Mouse (Mus musculus) intestine, embryonic 15.5 days (tissue): Measurements from ENCODE around the gene Rassf5. TPM values are rescaled to one million over a fixed set of nuclear protein-coding genes. Genes with fewer than 3 reads are reported as not detected.
A peak's percentile ranks its signal among the peaks of the same experiment; 100 is the strongest.
"Not testable (repeated sequence)": the region's sequence is repeated elsewhere in the genome, so short reads cannot be mapped to it uniquely, and the experiment has no call there.

Experiments
- ATAC-seq: fragments of 200-750 bp; cut with Nextera tagmentation; 2 replicates; pipeline ENCODE4 v1.8.0; 2017; ENCODE audit warnings: moderate TSS enrichment, moderate library complexity
- H3K27ac ChIP-seq: fragments of 300-500 bp; sonication (generic); 2 replicates; pipeline ENCODE4 v1.5.1; 2015; ENCODE audit warnings: mild to moderate bottlenecking, inconsistent platforms
- H3K27me3 ChIP-seq: fragments of 300-500 bp; sonication (generic); replicated peaks from 2 replicates; pipeline ENCODE4 v1.6.1; 2015; ENCODE audit warnings: inconsistent platforms
- H3K36me3 ChIP-seq: fragments of 300-500 bp; sonication (generic); 2 replicates; pipeline ENCODE4 v1.6.1; 2015; ENCODE audit warnings: inconsistent platforms
- H3K4me1 ChIP-seq: fragments of 300-500 bp; sonication (generic); replicated peaks from 2 replicates; pipeline ENCODE4 v1.6.1; 2015; ENCODE audit warnings: inconsistent platforms
- H3K4me2 ChIP-seq: fragments of 300-500 bp; sonication (generic); replicated peaks from 2 replicates; pipeline ENCODE4 v1.6.1; 2015; ENCODE audit warnings: mild to moderate bottlenecking, inconsistent platforms
- H3K4me3 ChIP-seq: fragments of 300-500 bp; sonication (generic); replicated peaks from 2 replicates; pipeline ENCODE4 v1.5.1; 2015; ENCODE audit warnings: inconsistent platforms
- H3K9ac ChIP-seq: fragments of 300-500 bp; sonication (generic); 2 replicates; pipeline ENCODE4 v1.6.1; 2015; ENCODE audit warnings: inconsistent platforms
- H3K9me3 ChIP-seq: fragments of 300-500 bp; sonication (generic); 2 replicates; pipeline ENCODE4 v1.6.1; 2016; ENCODE audit warnings: inconsistent platforms
- WGBS: fragments of 180-500 bp; shearing (Covaris S2); methylation state at CpG from one replicate; pipeline ENCODE4 v1.1.7; 2015; 5-methylcytosine and 5-hydroxymethylcytosine counted together
- polyA plus RNA-seq: library from polyadenylated mRNA; unstranded; fragments of >200 nt; fragmentation: Nextera tagmentation; extraction: Ambion mirVana; gene quantifications from 2 replicates; pipeline ENCODE4 v1.2.1, GENCODE M21; 2015

The Rassf5 gene
- polyA plus RNA-seq, 1 experiment from 2014 or later = 2.8 TPM

DNA sequence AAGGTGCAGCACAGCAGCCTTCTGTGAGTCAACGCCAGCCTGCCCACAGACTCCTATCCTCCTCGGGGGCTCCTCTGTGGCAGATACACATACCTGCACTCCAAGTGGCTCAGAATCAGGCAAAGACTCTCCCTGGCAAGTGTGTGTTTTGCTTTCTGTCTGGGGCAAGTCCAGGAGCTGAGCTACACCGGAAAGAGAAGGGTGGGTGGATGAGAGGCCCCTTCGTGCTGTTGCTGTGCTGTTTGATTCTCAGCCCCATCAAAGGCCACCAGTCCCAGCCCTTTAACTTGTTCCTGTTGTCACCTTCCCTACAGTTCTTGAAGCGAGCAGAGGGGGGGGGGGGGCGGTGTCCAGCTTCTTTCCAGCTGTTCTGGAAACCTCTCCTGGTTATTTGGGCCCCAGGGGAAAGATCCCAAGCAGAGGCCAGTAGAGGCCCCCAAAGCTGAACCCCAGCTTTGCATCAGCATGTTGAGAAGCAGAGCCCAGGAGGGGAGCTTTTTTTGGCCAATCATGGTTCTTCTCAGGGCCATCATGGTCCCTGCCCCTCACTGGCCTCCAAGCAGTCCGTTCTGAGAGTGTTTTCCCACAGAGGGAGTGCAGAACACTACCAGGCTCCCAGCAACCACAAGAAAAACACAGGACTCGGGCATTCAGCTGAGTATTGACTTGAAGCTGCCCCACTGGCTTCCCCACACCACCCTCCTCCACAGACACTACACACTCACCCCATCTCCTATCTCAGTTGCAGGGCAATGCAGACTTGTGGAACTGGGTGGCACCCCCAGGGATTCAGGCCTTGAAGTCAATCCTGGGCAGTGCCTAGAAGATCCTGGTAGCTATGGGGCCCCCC, 33.8 kb upstream of the Rassf5 start:
- no peaks in the 10 kb centered on the region for H3K36me3 ChIP-seq
- no peaks in the 10 kb centered on the region for H3K9me3 ChIP-seq
- no peaks in the 10 kb centered on the region for H3K27me3 ChIP-seq
- H3K27ac ChIP-seq = peak overlapping the region; percentile 57
- peaks cover 26% of the 10 kb centered on the region for H3K4me1 ChIP-seq
- peak overlapping the region; percentile 46 for H3K9ac ChIP-seq
- peak overlapping the region; percentile 41 for H3K4me3 ChIP-seq
- ATAC-seq = 0 out of 2 replicates have a peak, but pooled peaks have one; percentile 0
- peak overlapping the region; percentile 74 for H3K4me2 ChIP-seq
- WGBS = 38% methylated on average over 8 of the region's 8 CpGs

DNA sequence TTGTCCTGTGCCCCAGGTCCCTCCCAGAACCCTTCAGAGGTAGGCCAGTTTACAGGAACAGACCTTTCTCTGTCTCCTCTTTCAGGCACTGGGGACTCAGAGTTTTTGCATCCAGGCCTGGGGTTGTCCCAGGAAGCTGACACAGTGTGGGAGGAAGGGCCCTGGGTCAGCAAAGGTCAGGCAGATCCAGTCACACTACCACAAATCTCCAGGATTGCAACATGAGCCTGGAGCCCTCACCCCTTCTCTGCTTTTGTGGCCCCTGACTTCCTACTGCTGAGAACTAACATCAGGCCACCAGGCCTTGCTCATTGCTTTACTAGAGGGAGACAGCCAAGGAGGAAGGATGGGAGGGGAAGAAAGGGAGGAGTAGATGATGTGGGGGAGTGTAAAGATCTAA, 31.8 kb upstream of the Rassf5 start:
- H3K9ac ChIP-seq = no peak overlapping the region
- no peak for ATAC-seq
- H3K36me3 ChIP-seq = no peaks in the 10 kb centered on the region
- no peaks in the 10 kb centered on the region for H3K9me3 ChIP-seq
- no peaks in the 10 kb centered on the region for H3K27me3 ChIP-seq
- no peak overlapping the region for H3K4me3 ChIP-seq
- no peak overlapping the region for H3K27ac ChIP-seq
- peaks cover 23% of the 10 kb centered on the region for H3K4me1 ChIP-seq
- H3K4me2 ChIP-seq = no peak overlapping the region

DNA sequence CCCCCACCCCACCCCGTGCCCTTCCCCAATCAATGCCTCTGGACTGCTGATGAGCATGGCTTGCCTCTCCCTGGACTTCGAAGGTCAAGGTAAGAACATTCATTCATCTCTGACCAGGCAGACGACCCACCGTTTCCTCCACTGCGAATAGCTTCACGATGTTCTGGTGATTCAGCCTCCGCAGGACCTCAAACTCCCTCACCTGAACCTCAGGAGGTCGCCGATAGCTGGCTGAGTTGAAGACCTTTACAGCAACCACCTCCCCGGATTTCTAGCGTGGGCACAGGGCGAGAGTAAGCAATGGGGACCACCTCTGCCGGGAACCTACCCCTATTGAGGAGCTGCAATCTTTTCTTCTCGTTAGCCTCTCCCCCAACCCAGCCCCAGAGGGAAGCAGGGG, 30.5 kb upstream of the Rassf5 start:
- Histone ChIP-seq H3K4me1 (peaks cover 23% of the 10 kb centered on the region), H3K4me3 (no peak overlapping the region), H3K4me2 (0 out of 2 replicates have a peak overlapping the region, but pooled peaks have one; percentile 52), H3K9ac (no peak overlapping the region), H3K36me3 (no peaks in the 10 kb centered on the region), H3K9me3 (no peaks in the 10 kb centered on the region), H3K27me3 (no peaks in the 10 kb centered on the region), H3K27ac (no peak overlapping the region)
- WGBS = 73% methylated on average over 14 of the region's 14 CpGs
- ATAC-seq = no peak

DNA sequence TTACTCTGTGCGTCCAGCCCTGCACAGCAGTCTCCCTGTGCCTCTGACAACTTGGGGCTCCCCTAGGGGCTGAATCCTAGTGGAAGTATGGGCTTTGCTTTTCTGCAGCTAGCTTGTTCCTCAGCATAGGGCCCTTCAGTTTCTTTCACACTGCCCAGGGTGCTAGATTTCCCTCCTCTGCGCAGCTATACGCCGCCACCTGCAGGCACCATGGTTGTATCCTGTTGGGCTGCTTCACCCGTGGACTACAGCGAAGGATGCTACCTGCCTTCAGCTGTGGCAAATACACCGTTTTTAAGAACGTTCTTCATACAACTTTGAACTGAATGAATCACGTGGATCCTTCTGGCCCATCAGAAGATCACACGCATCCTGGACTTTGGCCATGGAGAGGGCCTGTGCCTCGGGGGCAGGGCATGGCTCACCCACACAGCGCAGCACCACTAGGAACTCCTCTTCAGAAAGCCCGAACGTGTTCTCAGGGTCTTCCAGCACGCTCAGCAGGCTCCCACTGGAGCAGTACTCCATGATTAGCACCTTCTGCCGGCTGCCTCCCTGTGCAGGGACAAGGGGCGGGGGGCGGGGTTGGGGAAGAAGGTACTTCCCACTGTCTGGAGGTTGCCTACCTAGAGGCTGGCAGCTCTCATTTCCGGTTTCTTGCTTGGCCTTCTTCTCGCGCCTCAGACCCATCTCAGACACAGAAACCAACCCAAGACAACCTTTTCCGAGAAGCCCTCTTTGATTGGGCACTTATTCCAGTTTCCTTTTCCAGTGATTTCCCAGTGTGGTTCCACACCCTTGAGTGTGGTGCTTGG, 29.9 kb upstream of the Rassf5 start:
- Histone ChIP-seq H3K27me3 (no peaks in the 10 kb centered on the region), H3K4me2 (peak overlapping the region; percentile 52), H3K36me3 (no peaks in the 10 kb centered on the region), H3K9me3 (no peaks in the 10 kb centered on the region), H3K4me3 (0 out of 2 replicates have a peak overlapping the region, but pooled peaks have one; percentile 15), H3K4me1 (peaks cover 25% of the 10 kb centered on the region), H3K27ac (peak overlapping the region; percentile 72), H3K9ac (no peak overlapping the region; the same call in 1 of the 2 replicates)
- ATAC-seq = peak; percentile 79
- WGBS = 35% methylated on average over 22 of the region's 22 CpGs

DNA sequence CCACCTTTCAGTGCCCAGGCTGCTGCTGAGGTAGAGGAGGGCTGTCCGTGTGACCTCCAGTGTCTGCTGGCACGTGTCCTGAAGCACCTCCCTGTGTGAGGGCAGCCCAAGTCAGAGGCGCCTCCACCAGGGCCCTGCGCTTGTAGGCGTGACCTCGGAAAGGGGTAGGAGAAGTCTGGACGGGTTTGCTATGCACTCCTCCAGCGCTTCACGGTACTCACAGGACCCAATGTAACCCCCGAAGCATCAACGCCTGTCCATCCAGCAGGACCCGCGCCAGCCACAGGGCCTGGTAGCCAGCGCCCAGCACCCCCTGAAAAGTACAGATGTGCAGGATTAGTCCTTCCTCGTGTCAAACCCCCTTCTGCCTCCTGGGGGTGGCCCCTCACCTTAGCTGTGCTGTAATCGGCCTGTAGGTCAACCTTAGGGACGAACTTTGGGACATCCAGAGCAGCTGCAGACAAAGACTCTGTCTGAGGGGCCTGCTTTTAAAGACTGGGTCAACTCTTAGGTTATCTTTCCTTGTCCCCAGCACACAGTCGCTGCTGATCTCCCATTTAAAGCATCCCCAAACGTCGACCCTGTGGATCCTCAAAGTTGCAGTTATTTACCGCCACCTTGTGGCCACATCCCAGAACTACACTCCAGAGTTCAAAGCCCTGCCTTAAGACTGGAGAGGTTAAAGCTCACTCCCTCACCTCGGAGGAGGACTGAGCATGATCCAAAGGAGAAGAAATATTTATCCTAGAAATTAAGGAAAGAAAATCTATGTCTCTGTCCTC, 24.9 kb upstream of the Rassf5 start:
- Histone ChIP-seq H3K4me2 (no peak overlapping the region), H3K27me3 (no peaks in the 10 kb centered on the region), H3K9ac (no peak overlapping the region), H3K4me3 (no peak overlapping the region), H3K4me1 (peaks cover 10% of the 10 kb centered on the region), H3K9me3 (no peaks in the 10 kb centered on the region), H3K27ac (no peak overlapping the region), H3K36me3 (no peaks in the 10 kb centered on the region)
- ATAC-seq = peak; percentile 60; the same call in 1 of the 2 replicates
- WGBS = 36% methylated on average over 22 of the region's 22 CpGs

DNA sequence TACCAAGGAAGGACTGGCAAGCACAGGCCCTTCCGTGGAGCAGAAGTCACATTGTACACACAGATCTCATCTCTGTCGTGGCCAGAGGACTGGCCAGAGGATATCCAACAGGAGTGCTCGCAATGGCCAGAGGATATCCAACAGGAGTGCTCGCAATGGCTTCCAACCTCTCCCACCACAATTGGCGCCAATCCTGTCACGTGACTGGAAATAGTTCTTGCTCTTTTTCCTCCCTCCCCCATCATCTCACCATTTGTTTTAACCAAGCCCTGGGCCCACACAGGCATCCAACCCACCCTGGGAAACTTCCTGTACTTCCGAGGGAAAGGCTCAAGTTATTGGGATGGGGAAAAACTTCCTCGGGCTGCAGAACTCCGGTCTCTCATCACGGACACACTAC, 23.7 kb upstream of the Rassf5 start:
- Histone ChIP-seq H3K9me3 (no peaks in the 10 kb centered on the region), H3K27me3 (no peaks in the 10 kb centered on the region), H3K27ac (no peak overlapping the region), H3K4me1 (0 out of 2 replicates have a peak, but pooled peaks cover 4% of the 10 kb centered on the region), H3K9ac (no peak overlapping the region), H3K4me2 (no peak overlapping the region), H3K4me3 (no peak overlapping the region), H3K36me3 (no peaks in the 10 kb centered on the region)
- whole genome bisulfite sequencing = 85% methylated on average over 10 of the region's 10 CpGs
- ATAC-seq = no peak

DNA sequence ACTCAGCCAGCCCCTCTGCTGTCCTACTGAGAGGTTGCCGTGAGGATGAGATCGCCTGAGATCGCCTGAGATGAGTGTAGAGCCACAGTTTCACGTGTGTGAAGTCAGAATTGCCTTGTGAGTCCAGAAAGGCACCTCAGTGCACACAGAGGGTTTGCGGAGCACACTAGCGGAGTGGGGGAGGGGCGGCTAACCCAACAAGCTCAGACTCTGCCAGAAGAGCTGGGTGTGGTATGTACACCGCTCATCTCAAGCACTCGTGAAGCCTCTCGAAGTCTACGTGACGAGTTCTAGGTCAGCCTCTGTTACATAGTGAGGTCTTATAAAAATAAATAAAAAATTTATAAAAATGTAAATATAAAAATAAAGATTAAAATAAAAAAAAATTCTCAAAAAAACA, 18.8 kb upstream of the Rassf5 start:
- no peak overlapping the region for H3K4me2 ChIP-seq
- H3K9me3 ChIP-seq = no peaks in the 10 kb centered on the region
- H3K36me3 ChIP-seq = no peaks in the 10 kb centered on the region
- no peak overlapping the region for H3K27ac ChIP-seq
- no peak for ATAC-seq
- H3K4me3 ChIP-seq = no peak overlapping the region
- 77% methylated on average over 12 of the region's 12 CpGs for WGBS
- H3K4me1 ChIP-seq = no peaks in the 10 kb centered on the region
- H3K9ac ChIP-seq = no peak overlapping the region
- H3K27me3 ChIP-seq = no peaks in the 10 kb centered on the region

DNA sequence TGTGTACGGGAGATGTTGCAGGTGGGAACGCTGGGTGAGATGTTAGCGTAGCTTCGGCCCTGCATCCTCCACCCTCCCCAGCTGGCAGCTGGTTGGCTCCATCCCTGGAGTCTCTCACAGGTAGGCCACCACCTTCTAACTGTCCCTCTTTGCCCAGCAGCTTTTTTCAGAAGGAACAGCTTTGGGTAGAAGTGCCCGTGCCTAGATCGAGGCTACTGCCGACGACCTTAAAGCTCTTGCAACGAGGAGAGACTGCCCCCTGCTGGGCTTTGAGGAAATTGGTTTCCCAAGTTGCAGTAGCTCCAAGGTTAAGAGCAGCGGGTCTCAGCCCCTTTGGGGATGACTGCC, 15.2 kb upstream of the Rassf5 start:
- no peak overlapping the region for H3K9ac ChIP-seq
- H3K27ac ChIP-seq = no peak overlapping the region
- peak; percentile 39; the same call in 1 of the 2 replicates for ATAC-seq
- H3K27me3 ChIP-seq = no peaks in the 10 kb centered on the region
- 29% methylated on average over 10 of the region's 10 CpGs for WGBS
- H3K4me1 ChIP-seq = no peaks in the 10 kb centered on the region
- H3K4me3 ChIP-seq = no peak overlapping the region
- H3K9me3 ChIP-seq = no peaks in the 10 kb centered on the region
- no peak overlapping the region for H3K4me2 ChIP-seq
- H3K36me3 ChIP-seq = no peaks in the 10 kb centered on the region

DNA sequence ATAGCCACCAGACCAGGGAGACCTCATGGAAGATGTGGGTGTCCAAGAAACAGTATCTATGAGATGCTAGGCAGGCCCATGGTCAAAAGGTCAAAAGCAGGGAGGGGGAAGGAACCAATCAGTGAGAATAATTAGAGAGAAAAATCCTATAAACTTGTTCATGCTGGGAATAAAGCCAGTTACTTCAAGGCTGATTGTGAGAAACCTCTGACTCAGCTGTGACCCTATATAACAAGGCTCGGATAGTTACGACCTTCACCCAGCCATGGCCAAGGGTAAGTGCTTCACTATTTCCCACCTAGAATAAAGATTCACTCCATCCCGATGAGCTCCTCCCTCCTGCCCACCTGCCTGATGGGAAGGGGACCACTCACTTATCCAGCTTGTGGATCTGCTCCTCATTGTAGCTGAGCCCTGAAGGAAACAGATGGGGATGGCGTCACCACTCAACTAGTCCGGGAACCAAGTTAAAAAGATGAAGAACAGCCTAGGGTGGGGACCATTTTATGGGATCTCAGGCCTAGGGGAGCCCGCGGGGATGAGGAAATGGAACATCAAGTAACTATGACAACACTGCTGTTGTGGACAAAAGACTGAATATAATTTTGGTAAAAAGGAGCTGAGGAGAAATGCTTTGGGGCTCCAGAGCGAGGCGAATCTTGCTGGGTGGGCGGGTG, 14.7 kb upstream of the Rassf5 start:
- Histone ChIP-seq H3K27ac (no peak overlapping the region), H3K4me2 (no peak overlapping the region), H3K4me1 (no peaks in the 10 kb centered on the region), H3K36me3 (no peaks in the 10 kb centered on the region), H3K9ac (no peak overlapping the region), H3K27me3 (no peaks in the 10 kb centered on the region), H3K4me3 (no peak overlapping the region), H3K9me3 (no peaks in the 10 kb centered on the region)
- WGBS = 68% methylated on average over 10 of the region's 10 CpGs
- no peak for ATAC-seq

DNA sequence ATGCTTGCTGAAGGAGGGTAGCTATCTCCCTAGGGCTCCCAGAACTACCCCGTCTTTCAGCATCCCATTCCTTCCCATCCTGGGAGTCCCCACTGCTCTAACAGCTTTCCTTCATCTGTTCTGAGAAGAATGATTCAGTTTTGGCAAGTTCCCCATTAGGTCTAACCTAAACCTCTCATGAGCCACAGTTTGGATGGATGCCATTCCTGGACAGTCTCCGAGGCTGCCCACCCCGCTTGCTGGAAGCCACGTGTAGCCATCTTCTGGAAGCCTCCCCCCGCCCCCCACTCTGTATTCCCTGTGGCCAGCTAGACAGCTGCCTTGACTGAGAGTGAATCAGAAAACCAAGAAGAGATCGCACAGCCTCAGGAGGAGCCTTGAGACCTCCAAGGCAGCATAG, 12.2 kb upstream of the Rassf5 start:
- Histone ChIP-seq H3K27me3 (no peaks in the 10 kb centered on the region), H3K4me1 (no peaks in the 10 kb centered on the region), H3K27ac (no peak overlapping the region), H3K9ac (no peak overlapping the region), H3K9me3 (no peaks in the 10 kb centered on the region), H3K4me3 (no peak overlapping the region), H3K36me3 (no peaks in the 10 kb centered on the region), H3K4me2 (no peak overlapping the region)
- no peak for ATAC-seq
- WGBS = 71% methylated on average over 6 of the region's 6 CpGs

DNA sequence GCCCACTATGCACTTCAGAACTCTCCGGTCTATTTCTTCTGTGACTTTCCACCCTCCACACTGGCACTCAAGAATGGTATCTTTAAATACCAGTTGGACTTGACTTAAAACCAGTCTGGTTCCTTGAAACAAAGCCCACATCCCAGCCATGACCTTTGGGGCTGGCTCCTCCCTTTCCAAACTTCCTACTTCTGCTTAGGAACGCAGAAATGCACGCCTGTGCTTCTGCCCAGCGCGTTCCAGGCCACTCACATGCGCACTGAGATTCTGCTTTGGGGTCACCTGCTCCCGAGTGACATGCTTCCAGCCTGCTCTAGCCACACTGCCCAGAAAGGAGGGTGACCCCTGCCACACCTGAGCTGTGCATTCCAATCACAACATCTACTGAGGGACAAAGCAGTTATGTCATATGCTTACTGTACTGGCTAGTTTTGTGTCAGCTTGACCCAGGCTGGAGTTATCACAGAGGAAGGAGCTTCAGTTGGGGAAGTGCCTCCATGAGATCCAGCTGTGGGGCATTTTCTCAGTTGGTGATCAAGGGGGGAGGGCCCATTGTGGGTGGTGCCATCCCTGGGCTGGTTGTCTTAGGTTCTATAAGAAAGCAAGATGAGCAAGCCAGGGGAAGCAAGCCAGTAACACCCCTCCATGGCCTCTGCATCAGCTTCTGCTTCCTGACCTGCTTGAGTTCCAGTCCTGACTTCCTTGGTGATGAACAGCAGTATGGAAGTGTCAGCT, 7.6 kb upstream of the Rassf5 start:
- H3K9ac ChIP-seq, H3K9me3 ChIP-seq, H3K27me3 ChIP-seq, ATAC-seq, H3K27ac ChIP-seq, H3K4me1 ChIP-seq, H3K4me3 ChIP-seq, H3K36me3 ChIP-seq, H3K4me2 ChIP-seq: not testable (repeated sequence)
- 75% methylated on average over 7 of the region's 7 CpGs for WGBS
